Mouse (Mus musculus): ENCODE measurements around the gene Dgke. TPM values are rescaled to one million over a fixed set of nuclear protein-coding genes. Genes with fewer than 3 reads are reported as not detected.
"Not testable (repeated sequence)": the region's sequence is repeated elsewhere in the genome, so short reads cannot be mapped to it uniquely, and the experiment has no call there.

Gene Dgke
- polyA plus RNA-seq, 1 experiment from 2014 or later: 5.5 TPM

DNA sequence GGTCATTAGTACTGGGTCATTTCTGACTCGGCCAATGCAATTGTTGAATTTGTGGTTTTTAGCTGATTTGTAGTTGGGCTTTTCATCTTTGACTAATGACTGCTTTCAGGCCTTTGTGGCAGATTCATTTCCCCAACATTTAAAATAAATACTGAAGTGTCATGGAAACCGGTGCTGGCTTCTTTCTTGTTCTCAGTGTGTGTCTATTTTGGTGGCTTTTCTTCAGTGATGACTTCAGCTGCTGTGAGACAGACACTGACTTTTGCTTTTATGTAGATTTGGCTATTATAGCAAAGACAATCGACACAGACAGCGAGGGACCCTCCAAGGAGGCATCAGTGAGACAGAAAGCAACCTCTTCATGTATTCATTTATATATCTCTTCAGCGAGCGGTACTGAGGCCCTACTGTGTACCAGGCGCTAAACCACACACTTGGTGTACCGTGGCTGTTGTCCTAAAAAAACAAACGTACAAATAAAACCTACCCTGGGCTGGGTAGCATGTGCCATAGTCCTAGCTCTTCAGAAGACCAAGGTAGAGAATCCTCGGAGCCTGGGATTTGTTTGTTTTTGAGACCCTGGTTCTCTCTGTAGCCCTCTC, 19.7 kb upstream of the Dgke start:
- H3K36me3 ChIP-seq (ENCODE audit: insufficient read depth): no peaks in the 10 kb centered on the region
- ATAC-seq (ENCODE audit: insufficient read depth): no peak
- no peak for DNase-seq
- H3K9ac ChIP-seq: no peak overlapping the region
- no peak overlapping the region for H3K4me2 ChIP-seq
- 71% methylated on average over 10 of the region's 10 CpGs for WGBS
- no peaks in the 10 kb centered on the region for H3K4me1 ChIP-seq (ENCODE audit: insufficient read depth)
- H3K27me3 ChIP-seq (ENCODE audit: insufficient read depth, low read length): no peaks in the 10 kb centered on the region
- no peaks in the 10 kb centered on the region for H3K9me3 ChIP-seq (ENCODE audit: low read depth, low read length)
- no peak overlapping the region for H3K27ac ChIP-seq (ENCODE audit: low read depth)
- TF ChIP-seq CTCF (IDR thresholded peaks at IDR 0.05; ENCODE audit: low read depth): no peak
- H3K4me3 ChIP-seq (ENCODE audit: low read depth, low read length): no peak overlapping the region

DNA sequence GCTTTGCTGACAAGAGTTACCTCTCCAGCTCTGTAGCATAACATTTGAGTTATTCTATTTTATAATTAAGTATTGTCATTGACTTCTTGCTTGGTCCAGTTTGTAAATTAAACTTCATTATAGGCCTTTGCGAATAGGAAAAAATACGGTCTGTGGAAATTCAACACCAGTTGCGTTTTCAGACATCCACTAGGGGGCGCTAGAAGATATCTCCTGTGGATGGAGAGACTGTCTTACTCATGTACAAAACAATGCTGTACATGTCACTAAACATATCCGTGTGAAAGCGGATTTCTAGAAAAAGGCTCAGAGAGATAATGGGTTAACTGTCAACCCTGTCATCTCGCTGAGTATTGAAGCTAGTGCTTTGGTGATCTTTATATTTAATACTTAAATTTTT, 18.0 kb upstream of the Dgke start:
- no peak overlapping the region for H3K27ac ChIP-seq (ENCODE audit: low read depth)
- TF ChIP-seq CTCF (IDR thresholded peaks at IDR 0.05; ENCODE audit: low read depth): peak; percentile 74
- no peaks in the 10 kb centered on the region for H3K9me3 ChIP-seq (ENCODE audit: low read depth, low read length)
- WGBS: 36% methylated on average over 7 of the region's 7 CpGs
- H3K4me3 ChIP-seq (ENCODE audit: low read depth, low read length): no peak overlapping the region
- H3K27me3 ChIP-seq (ENCODE audit: insufficient read depth, low read length): no peaks in the 10 kb centered on the region
- H3K4me2 ChIP-seq: no peak overlapping the region
- H3K36me3 ChIP-seq (ENCODE audit: insufficient read depth): no peaks in the 10 kb centered on the region
- no peak overlapping the region for H3K9ac ChIP-seq
- H3K4me1 ChIP-seq (ENCODE audit: insufficient read depth): no peaks in the 10 kb centered on the region
- ATAC-seq (ENCODE audit: insufficient read depth): no peak
- DNase-seq: peak; percentile 87

DNA sequence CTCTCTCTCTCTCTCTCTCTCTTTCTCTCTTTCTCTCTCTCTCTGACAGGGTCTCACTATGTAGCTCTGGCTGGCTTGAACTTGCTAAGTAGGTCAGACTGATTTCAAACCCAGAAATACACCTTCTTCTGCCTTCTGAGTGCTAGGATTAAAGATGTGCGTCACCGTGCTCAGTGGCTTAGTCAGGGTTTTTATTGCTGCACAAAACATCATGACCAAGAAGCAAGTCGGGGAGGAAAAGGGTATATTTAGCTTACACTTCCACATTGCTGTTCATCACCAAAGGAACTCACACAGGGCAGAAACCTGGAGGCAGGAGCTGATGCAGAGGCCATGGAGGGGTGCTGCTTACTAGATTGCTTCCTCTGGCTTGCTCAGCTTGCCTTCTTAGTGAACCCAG, 16.0 kb upstream of the Dgke start:
- H3K27me3 ChIP-seq (ENCODE audit: insufficient read depth, low read length); H3K9ac ChIP-seq; H3K4me2 ChIP-seq; ATAC-seq (ENCODE audit: insufficient read depth); H3K36me3 ChIP-seq (ENCODE audit: insufficient read depth); H3K4me1 ChIP-seq (ENCODE audit: insufficient read depth); H3K9me3 ChIP-seq (ENCODE audit: low read depth, low read length); H3K27ac ChIP-seq (ENCODE audit: low read depth); DNase-seq; H3K4me3 ChIP-seq (ENCODE audit: low read depth, low read length): not testable (repeated sequence)
- WGBS: 76% methylated on average over 3 of the region's 3 CpGs

DNA sequence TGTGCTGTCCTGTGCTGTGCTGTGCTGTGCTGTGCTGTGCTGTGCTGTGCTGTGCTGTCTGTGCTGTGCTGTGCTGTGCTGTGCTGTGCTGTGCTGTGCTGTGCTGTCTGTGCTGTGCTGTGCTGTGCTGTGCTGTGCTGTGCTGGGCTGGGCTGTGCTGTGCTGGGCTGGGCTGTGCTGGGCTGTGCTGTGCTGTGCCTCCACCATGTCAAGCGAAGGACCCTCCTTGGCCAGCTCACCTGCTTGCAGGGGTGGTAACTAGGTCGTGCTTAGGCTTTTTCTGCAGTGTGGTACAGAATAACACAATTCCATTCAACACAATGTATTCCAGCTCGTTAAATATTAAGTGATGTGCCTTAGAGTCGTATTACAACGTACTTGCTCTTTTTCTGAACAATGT, 15.3 kb upstream of the Dgke start:
- not testable (repeated sequence) for H3K9me3 ChIP-seq (ENCODE audit: low read depth, low read length); ATAC-seq (ENCODE audit: insufficient read depth); H3K27ac ChIP-seq (ENCODE audit: low read depth); H3K9ac ChIP-seq; DNase-seq; H3K27me3 ChIP-seq (ENCODE audit: insufficient read depth, low read length); H3K4me3 ChIP-seq (ENCODE audit: low read depth, low read length); H3K36me3 ChIP-seq (ENCODE audit: insufficient read depth); H3K4me1 ChIP-seq (ENCODE audit: insufficient read depth); H3K4me2 ChIP-seq
- whole genome bisulfite sequencing: 43% methylated on average over 5 of the region's 5 CpGs

DNA sequence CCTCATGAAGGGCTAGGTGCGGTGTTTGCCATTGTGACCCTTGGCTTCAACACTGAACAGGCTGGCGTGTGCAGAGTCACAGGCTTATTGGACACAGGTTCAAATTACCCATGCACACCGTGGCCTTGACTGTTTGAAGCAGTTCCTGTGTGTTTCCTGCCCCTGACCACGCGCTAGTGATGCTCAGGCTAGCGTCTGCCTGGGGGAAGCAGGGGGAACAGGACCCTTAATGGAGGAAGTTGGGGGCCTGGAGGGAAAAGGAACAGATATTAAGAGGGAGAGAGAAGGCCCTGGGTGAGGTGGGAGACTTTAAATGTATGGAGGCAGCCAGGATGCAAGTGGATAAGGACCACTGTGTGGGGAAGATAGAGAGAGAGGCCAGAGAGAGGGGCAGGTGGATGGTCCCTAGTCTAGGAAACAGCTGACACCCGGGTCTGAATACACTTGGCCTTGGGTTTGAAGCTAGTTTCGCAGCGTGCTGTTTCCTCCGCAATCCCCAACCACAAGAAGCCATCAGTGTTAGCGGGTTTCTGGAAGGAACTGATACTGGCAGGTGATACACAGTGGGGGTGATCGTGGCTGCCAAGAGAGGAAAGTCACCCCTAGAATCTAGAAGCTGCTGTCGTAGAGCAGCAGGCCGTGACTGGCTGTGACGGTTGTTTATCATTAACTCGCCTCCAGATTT, 12.5 kb upstream of the Dgke start:
- Histone ChIP-seq H3K4me3 (ENCODE audit: low read depth, low read length) (no peak overlapping the region), H3K4me2 (no peak overlapping the region), H3K4me1 (ENCODE audit: insufficient read depth) (no peaks in the 10 kb centered on the region), H3K27ac (ENCODE audit: low read depth) (no peak overlapping the region), H3K27me3 (ENCODE audit: insufficient read depth, low read length) (no peaks in the 10 kb centered on the region), H3K9me3 (ENCODE audit: low read depth, low read length) (no peaks in the 10 kb centered on the region), H3K9ac (no peak overlapping the region), H3K36me3 (ENCODE audit: insufficient read depth) (no peaks in the 10 kb centered on the region)
- TF ChIP-seq CTCF (IDR thresholded peaks at IDR 0.05; ENCODE audit: low read depth): no peak
- ATAC-seq (ENCODE audit: insufficient read depth) (no peak), DNase-seq (no peak)
- 76% methylated on average over 16 of the region's 16 CpGs for WGBS

DNA sequence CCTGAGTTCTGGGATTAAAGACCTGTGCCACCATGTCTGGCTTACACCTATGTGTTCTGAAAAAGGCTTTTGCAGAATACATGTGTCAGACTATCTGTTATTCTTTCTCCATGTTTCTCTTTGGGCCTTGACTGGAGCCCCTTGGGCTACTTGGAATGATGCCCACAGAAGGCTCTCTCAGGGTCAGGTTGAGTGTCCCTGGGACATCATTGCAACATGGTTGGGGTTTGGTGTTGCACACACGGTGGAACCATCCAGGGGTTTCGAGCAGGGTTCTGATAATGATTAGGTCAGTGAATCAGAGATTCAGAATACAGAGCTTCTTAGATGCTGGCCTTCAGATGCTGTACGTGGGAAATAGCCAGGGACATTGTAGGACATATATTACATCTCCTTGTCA, 11.7 kb upstream of the Dgke start:
- no peak overlapping the region for H3K4me2 ChIP-seq
- WGBS: 81% methylated on average over 3 of the region's 3 CpGs
- DNase-seq (no peak), ATAC-seq (ENCODE audit: insufficient read depth) (no peak)
- H3K36me3 ChIP-seq (ENCODE audit: insufficient read depth): no peaks in the 10 kb centered on the region
- H3K27me3 ChIP-seq (ENCODE audit: insufficient read depth, low read length): no peaks in the 10 kb centered on the region
- no peak for TF ChIP-seq CTCF (IDR thresholded peaks at IDR 0.05; ENCODE audit: low read depth)
- H3K9ac ChIP-seq: no peak overlapping the region
- H3K9me3 ChIP-seq (ENCODE audit: low read depth, low read length): no peaks in the 10 kb centered on the region
- H3K4me1 ChIP-seq (ENCODE audit: insufficient read depth): no peaks in the 10 kb centered on the region
- H3K27ac ChIP-seq (ENCODE audit: low read depth): no peak overlapping the region
- no peak overlapping the region for H3K4me3 ChIP-seq (ENCODE audit: low read depth, low read length)

DNA sequence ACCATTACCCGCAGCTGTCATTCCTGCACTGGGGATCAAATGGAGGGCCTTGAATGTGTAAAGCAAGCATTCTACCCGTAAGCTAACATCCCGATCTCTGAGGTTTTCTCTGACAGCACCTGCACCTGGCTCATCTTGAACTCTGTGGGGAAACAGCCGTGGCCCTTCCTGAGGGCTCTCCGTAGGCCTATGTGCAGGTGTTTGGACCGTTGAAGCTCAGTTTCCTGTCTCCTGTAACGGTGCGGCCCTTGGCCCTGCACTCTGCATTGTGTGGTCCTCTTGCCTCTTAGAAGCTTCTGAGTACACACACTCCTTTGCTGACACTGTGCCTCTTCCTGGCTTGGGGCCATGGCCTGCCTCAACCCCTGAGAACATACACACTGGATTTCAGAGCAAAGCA, 11.0 kb upstream of the Dgke start:
- 73% methylated on average over 8 of the region's 8 CpGs for WGBS
- DNase-seq: no peak
- no peaks in the 10 kb centered on the region for H3K36me3 ChIP-seq (ENCODE audit: insufficient read depth)
- H3K27me3 ChIP-seq (ENCODE audit: insufficient read depth, low read length): no peaks in the 10 kb centered on the region
- no peak overlapping the region for H3K4me3 ChIP-seq (ENCODE audit: low read depth, low read length)
- H3K4me1 ChIP-seq (ENCODE audit: insufficient read depth): no peaks in the 10 kb centered on the region
- H3K4me2 ChIP-seq: no peak overlapping the region
- ATAC-seq (ENCODE audit: insufficient read depth): no peak
- TF ChIP-seq CTCF (IDR thresholded peaks at IDR 0.05; ENCODE audit: low read depth): no peak
- H3K27ac ChIP-seq (ENCODE audit: low read depth): no peak overlapping the region
- no peaks in the 10 kb centered on the region for H3K9me3 ChIP-seq (ENCODE audit: low read depth, low read length)
- no peak overlapping the region for H3K9ac ChIP-seq

Measured in lung, embryonic 14.5 days (tissue).